Mouse (Mus musculus) intestine, embryonic 14.5 days (tissue): ENCODE data around the gene Arid5a. TPM values are rescaled to one million over a fixed set of nuclear protein-coding genes. Genes with fewer than 3 reads are reported as not detected.
A peak's percentile ranks its signal among the peaks of the same experiment; 100 is the strongest.

ENCODE experiments used
- ATAC-seq: fragments of 200-750 bp; cut with Nextera tagmentation; replicated peaks from 2 replicates; pipeline ENCODE4 v1.8.0; 2017; ENCODE audit warnings: low read depth, moderate number of reproducible peaks, moderate TSS enrichment, moderate library complexity; ENCODE audit not compliant: low FRiP score, low TSS enrichment
- DNase-seq: peaks from one replicate; pipeline ENCODE4 v3.0.0-alpha.2; 2018; ENCODE audit warnings: low spot score
- H3K27ac ChIP-seq: fragments of 300-500 bp; sonication (generic); 2 replicates; pipeline ENCODE4 v1.5.1; 2014; ENCODE audit warnings: low read depth, mild to moderate bottlenecking, control low read depth
- H3K27me3 ChIP-seq: fragments of 300-500 bp; sonication (generic); replicated peaks from 2 replicates; pipeline ENCODE4 v1.6.1; 2014; ENCODE audit warnings: low read length, control low read depth; ENCODE audit not compliant: control insufficient read depth, insufficient read depth
- H3K36me3 ChIP-seq: fragments of 300-500 bp; sonication (generic); 2 replicates; pipeline ENCODE4 v1.6.1; 2014; ENCODE audit warnings: low read length, control low read depth; ENCODE audit not compliant: control insufficient read depth, insufficient read depth
- H3K4me1 ChIP-seq: fragments of 300-500 bp; sonication (generic); replicated peaks from 2 replicates; pipeline ENCODE4 v1.6.1; 2014; ENCODE audit warnings: low read length, control low read depth, mixed read lengths; ENCODE audit not compliant: control insufficient read depth, insufficient read depth
- H3K4me2 ChIP-seq: fragments of 300-500 bp; sonication (generic); 2 replicates; pipeline ENCODE4 v1.6.1; 2014; ENCODE audit warnings: low read length
- H3K4me3 ChIP-seq: fragments of 300-500 bp; sonication (generic); 2 replicates; pipeline ENCODE4 v1.5.1; 2014; ENCODE audit warnings: low read depth, low read length, control low read depth, mixed read lengths
- H3K9ac ChIP-seq: fragments of 300-500 bp; sonication (generic); 2 replicates; pipeline ENCODE4 v1.6.1; 2014; ENCODE audit warnings: mild to moderate bottlenecking, low read length
- H3K9me3 ChIP-seq: fragments of 300-500 bp; sonication (generic); 2 replicates; pipeline ENCODE4 v1.6.1; 2016; ENCODE audit warnings: low read length, control low read depth; ENCODE audit not compliant: control insufficient read depth
- WGBS: fragments of 180-500 bp; shearing (Covaris S2); extraction: QIAGEN DNeasy Blood & Tissue Kit; methylation state at CpG from one replicate; pipeline ENCODE4 v1.1.7; 2014; 5-methylcytosine and 5-hydroxymethylcytosine counted together
- microRNA-seq: library from miRNA; unstranded; fragments of <30 nt; microRNA quantifications from one replicate; pipeline ENCODE4, GENCODE M21; 2016
- polyA plus RNA-seq: library from polyadenylated mRNA; unstranded; fragments of >200 nt; fragmentation: Nextera tagmentation; extraction: Ambion mirVana; gene quantifications from 2 replicates; pipeline ENCODE4 v1.2.1, GENCODE M21; 2014

The Arid5a gene
- polyA plus RNA-seq, 1 experiment from 2014 or later, result 3.2 TPM

GRCm38 (mm10) chr1:36367698-36368097 is 60.2 kb downstream of the Arid5a start:
- DNase-seq (no peak), ATAC-seq (no peak)
- peak overlapping the region; percentile 84 for H3K4me2 ChIP-seq
- H3K36me3 ChIP-seq, result peaks cover 26% of the 10 kb centered on the region
- H3K4me3 ChIP-seq, result peak overlapping the region; percentile 81
- H3K27me3 ChIP-seq, result no peaks in the 10 kb centered on the region
- no peak overlapping the region for H3K27ac ChIP-seq
- peak overlapping the region; percentile 87 for H3K9ac ChIP-seq
- peaks cover 7% of the 10 kb centered on the region for H3K4me1 ChIP-seq
- H3K9me3 ChIP-seq, result no peaks in the 10 kb centered on the region
- 52% methylated on average over 12 of the region's 12 CpGs for WGBS

DNA sequence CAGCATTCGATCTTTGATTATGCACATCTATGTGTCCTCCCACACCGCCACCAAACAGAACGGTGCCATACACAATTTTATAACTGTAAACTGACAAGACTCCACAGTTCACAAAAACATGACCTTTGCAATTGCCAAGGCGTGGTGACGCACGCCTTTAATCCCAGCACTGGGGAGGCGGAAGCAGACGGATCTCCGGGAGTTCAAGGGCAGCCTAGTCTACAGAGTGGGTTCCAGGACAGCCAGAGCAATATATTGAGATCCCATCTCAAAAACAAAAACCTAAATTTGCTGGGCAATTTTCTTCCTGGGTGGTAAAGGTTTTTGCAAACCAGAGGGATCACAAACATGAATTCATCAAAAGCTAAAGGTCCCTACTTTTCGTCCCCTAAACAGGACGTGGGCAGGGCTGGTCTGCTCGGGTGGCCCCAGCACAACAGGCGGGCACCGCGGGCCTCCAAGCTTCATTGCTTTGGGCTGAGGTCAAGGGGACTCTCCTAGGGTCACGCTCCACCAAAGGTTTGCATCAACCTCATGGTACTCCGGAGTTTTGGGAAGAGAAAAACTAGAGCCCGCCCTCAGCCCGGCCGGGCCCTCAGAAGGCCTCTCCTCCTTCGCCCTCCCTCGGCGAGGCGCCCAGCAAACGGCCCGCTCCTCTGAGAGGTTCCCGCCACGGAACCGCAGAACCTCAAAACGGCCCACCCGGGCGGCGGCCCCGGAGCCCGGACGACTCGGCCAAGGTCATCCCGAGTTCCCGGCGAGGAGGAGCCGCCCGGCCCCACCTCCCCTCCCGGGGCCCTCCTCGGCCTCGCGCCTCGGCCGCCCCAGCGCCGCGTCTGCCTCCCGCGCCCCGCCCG is 60.8 kb downstream of the Arid5a start:
- Histone ChIP-seq H3K36me3 (peaks cover 22% of the 10 kb centered on the region), H3K27me3 (no peaks in the 10 kb centered on the region), H3K9ac (peak overlapping the region; percentile 87), H3K4me1 (peaks cover 7% of the 10 kb centered on the region), H3K4me3 (peak overlapping the region; percentile 81), H3K9me3 (no peaks in the 10 kb centered on the region), H3K27ac (peak overlapping the region; percentile 66), H3K4me2 (peak overlapping the region; percentile 84)
- ATAC-seq (peak; percentile 85), DNase-seq (no peak)
- whole genome bisulfite sequencing, result 4% methylated on average over 45 of the region's 55 CpGs

- Histone ChIP-seq H3K36me3 (peaks cover 16% of the 10 kb centered on the region), H3K4me1 (peaks cover 7% of the 10 kb centered on the region), H3K27ac (peak within 1 kb of the TSS; percentile 66), H3K4me2 (peak within 1 kb of the TSS; percentile 84), H3K9ac (peak within 1 kb of the TSS; percentile 87), H3K9me3 (no peaks in the 10 kb centered on the region), H3K4me3 (peak within 1 kb of the TSS; percentile 81), H3K27me3 (no peaks in the 10 kb centered on the region)
- DNase-seq, result peak; percentile 98
- WGBS, result 3% methylated on average over 61 of the region's 61 CpGs
- peak; percentile 95 for ATAC-seq
Measured at GRCm38 (mm10) chr1:36368969-36369645, 61.6 kb downstream of the Arid5a start, which contains the start of gene Kansl3. Gene Kansl3, minus strand, starts transcription at chr1:36369181.

- Histone ChIP-seq H3K27me3 (no peaks in the 10 kb centered on the region), H3K36me3 (no peaks in the 10 kb centered on the region), H3K27ac (no peak overlapping the region), H3K9ac (no peak overlapping the region), H3K4me2 (no peak overlapping the region), H3K9me3 (no peaks in the 10 kb centered on the region), H3K4me3 (no peak overlapping the region), H3K4me1 (peaks cover 7% of the 10 kb centered on the region)
- DNase-seq, result no peak
- WGBS, result 87% methylated on average over 6 of the region's 6 CpGs
- no peak for ATAC-seq
Measured at GRCm38 (mm10) chr1:36370918-36371317, 63.4 kb downstream of the Arid5a start.

DNA sequence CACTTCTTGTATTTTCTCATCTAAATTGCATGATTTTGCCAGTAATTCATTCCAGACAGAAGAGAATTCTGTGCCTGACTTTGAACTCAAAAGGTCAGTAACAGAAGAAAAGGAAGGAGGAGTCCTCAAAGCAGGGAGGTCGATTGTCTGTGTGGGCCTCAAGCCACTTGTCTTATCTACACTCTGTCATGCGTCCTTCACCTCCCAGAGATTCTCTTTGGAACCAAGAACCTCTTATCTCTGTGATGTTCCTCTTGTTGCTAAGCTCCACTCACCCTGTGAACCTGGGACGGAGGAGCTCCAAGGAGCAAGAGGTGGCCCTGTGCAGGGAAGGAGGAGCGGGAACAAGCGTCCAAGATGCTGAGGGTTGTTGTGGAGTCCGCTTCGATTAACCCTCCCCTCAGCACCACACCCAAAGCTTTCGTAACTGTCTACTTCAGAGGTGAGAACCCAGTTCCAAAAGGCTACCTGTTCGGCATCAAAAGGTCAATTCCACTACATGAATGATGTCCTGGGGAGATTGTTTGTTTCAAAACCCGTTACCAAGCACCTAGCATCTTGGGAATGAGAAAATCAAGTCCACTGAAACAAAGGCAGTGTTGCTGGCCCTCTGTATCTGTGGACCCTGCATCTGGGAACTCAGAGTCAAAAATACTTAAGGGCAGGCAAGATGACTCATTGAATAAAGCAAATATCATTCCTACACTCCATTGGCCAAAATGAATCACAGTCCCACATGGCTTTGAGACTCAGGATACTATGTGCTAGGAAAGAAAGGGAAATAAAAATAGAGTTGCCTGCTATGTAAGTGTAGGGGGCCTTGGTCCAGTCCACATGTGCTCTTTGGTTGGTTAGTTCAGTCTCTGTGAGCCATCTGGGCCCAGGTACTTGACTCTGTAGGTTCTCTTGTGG is 64.7 kb downstream of the Arid5a start, which contains the start of gene Fer1l5:
Fer1l5 (plus strand) TSS at position 358 of the 912 bp plus-strand sequence.
- H3K9me3 ChIP-seq, result no peaks in the 10 kb centered on the region
- H3K9ac ChIP-seq, result no peak within 1 kb of the TSS
- peaks cover 7% of the 10 kb centered on the region for H3K4me1 ChIP-seq
- no peak within 1 kb of the TSS for H3K4me2 ChIP-seq
- no peak for DNase-seq
- ATAC-seq, result no peak
- no peaks in the 10 kb centered on the region for H3K27me3 ChIP-seq
- H3K27ac ChIP-seq, result no peak within 1 kb of the TSS
- 74% methylated on average over 10 of the region's 10 CpGs for WGBS
- no peaks in the 10 kb centered on the region for H3K36me3 ChIP-seq
- H3K4me3 ChIP-seq, result no peak within 1 kb of the TSS

Small RNA genes within 50 kb of the gene (microRNA-seq; reads per million reads assigned to microRNA genes)
- 0.59 reads per million for gene Mir6898

Other genes starting within 250 kb of the Arid5a start
- gene Hs6st1, start 239.3 kb upstream of the Arid5a start, polyA plus RNA-seq, result 8.3 and 8.5 TPM in 2 replicates
- gene Uggt1, start 63.0 kb upstream of the Arid5a start, polyA plus RNA-seq, result 71.5 and 75.3 TPM in 2 replicates
- 13.4 and 16.2 TPM in 2 replicates for gene Neurl3, start 33.1 kb upstream of the Arid5a start, polyA plus RNA-seq
- 41.4 and 45.9 TPM in 2 replicates for gene Kansl3, start 61.4 kb downstream of the Arid5a start, polyA plus RNA-seq
- 0.78 and 0.91 TPM in 2 replicates for gene Fer1l5, start 64.6 kb downstream of the Arid5a start, polyA plus RNA-seq
- 22.6 and 24.6 TPM in 2 replicates for gene Lman2l, start 137.5 kb downstream of the Arid5a start, polyA plus RNA-seq
- gene Cnnm4, start 163.9 kb downstream of the Arid5a start, polyA plus RNA-seq, result 27.7 and 30.2 TPM in 2 replicates
- gene Cnnm3, start 204.1 kb downstream of the Arid5a start, polyA plus RNA-seq, result 5.4 and 6.2 TPM in 2 replicates
- gene Ankrd23, start 229.2 kb downstream of the Arid5a start, polyA plus RNA-seq, result 11.6 and 14.8 TPM in 2 replicates
- 0.99 TPM in 1 of 2 replicates, not detected in the other for gene Gm42417, start 231.7 kb downstream of the Arid5a start, polyA plus RNA-seq
- gene Ankrd39, start 239.7 kb downstream of the Arid5a start, polyA plus RNA-seq, result 25.7 and 28.6 TPM in 2 replicates